Mouse (Mus musculus) embryonic facial prominence, embryonic 14.5 days (tissue): Measurements from ENCODE around the gene Myh2. TPM values are rescaled to one million over a fixed set of nuclear protein-coding genes. Genes with fewer than 3 reads are reported as not detected.

ENCODE experiments used
- ATAC-seq: fragments of 200-750 bp; cut with Nextera tagmentation; 2 replicates; pipeline ENCODE4 v1.8.0; 2017; ENCODE audit warnings: low read depth, moderate number of reproducible peaks, moderate TSS enrichment
- DNase-seq: peaks from one replicate; pipeline ENCODE4 v3.0.0-alpha.2; 2015; ENCODE audit warnings: low spot score
- H3K27ac ChIP-seq: fragments of 300-500 bp; sonication (generic); replicated peaks from 2 replicates; pipeline ENCODE4 v1.5.1; 2014; ENCODE audit warnings: low read depth, mild to moderate bottlenecking, low read length, moderate library complexity
- H3K27me3 ChIP-seq: fragments of 300-500 bp; sonication (generic); replicated peaks from 2 replicates; pipeline ENCODE4 v1.6.1; 2014; ENCODE audit warnings: low read length; ENCODE audit not compliant: control insufficient read depth, insufficient read depth
- H3K36me3 ChIP-seq: fragments of 300-500 bp; sonication (generic); 2 replicates; pipeline ENCODE4 v1.6.1; 2014; ENCODE audit warnings: low read length, mixed read lengths; ENCODE audit not compliant: control insufficient read depth, insufficient read depth
- H3K4me1 ChIP-seq: fragments of 300-500 bp; sonication (generic); 2 replicates; pipeline ENCODE4 v1.6.1; 2014; ENCODE audit warnings: antibody characterized with exemption, low read length; ENCODE audit not compliant: control insufficient read depth, insufficient read depth
- H3K4me2 ChIP-seq: fragments of 300-500 bp; sonication (generic); 2 replicates; pipeline ENCODE4 v1.6.1; 2014; ENCODE audit warnings: low read depth, mild to moderate bottlenecking, low read length, moderate library complexity, mixed read lengths
- H3K4me3 ChIP-seq: fragments of 300-500 bp; sonication (generic); 2 replicates; pipeline ENCODE4 v1.5.1; 2014; ENCODE audit warnings: low read depth, mild to moderate bottlenecking, low read length
- H3K9ac ChIP-seq: fragments of 300-500 bp; sonication (generic); 2 replicates; pipeline ENCODE4 v1.6.1; 2014; ENCODE audit warnings: low read depth, mild to moderate bottlenecking, low read length, moderate library complexity, mixed read lengths
- H3K9me3 ChIP-seq: fragments of 300-500 bp; sonication (generic); 2 replicates; pipeline ENCODE4 v1.6.1; 2016; ENCODE audit warnings: low read length; ENCODE audit not compliant: control insufficient read depth
- WGBS: fragments of 180-500 bp; shearing (Covaris S2); extraction: QIAGEN DNeasy Blood & Tissue Kit; methylation state at CpG from one replicate; pipeline ENCODE4 v1.1.7; 2014; 5-methylcytosine and 5-hydroxymethylcytosine counted together
- polyA plus RNA-seq: library from polyadenylated mRNA; unstranded; fragments of >200 nt; fragmentation: Nextera tagmentation; extraction: Ambion mirVana; gene quantifications from 2 replicates; pipeline ENCODE4 v1.2.1, GENCODE M21; 2014

Gene Myh2
- polyA plus RNA-seq, 1 experiment from 2014 or later = 1.4 TPM

GRCm38 (mm10) chr11:67142047-67142446, 28.8 kb upstream of the Myh2 start:
- no peaks in the 10 kb centered on the region for H3K27me3 ChIP-seq
- H3K36me3 ChIP-seq = no peaks in the 10 kb centered on the region
- H3K4me1 ChIP-seq = no peaks in the 10 kb centered on the region
- H3K4me3 ChIP-seq = no peak overlapping the region
- ATAC-seq = no peak
- H3K4me2 ChIP-seq = no peak overlapping the region
- 33% methylated on average over 4 of the region's 4 CpGs for WGBS
- H3K9ac ChIP-seq = no peak overlapping the region
- DNase-seq = no peak
- no peaks in the 10 kb centered on the region for H3K9me3 ChIP-seq
- no peak overlapping the region for H3K27ac ChIP-seq

GRCm38 (mm10) chr11:67143065-67143464, 27.8 kb upstream of the Myh2 start:
- H3K27me3 ChIP-seq = no peaks in the 10 kb centered on the region
- DNase-seq (no peak), ATAC-seq (no peak)
- H3K27ac ChIP-seq = no peak overlapping the region
- H3K9ac ChIP-seq = no peak overlapping the region
- no peaks in the 10 kb centered on the region for H3K9me3 ChIP-seq
- no peak overlapping the region for H3K4me2 ChIP-seq
- H3K4me3 ChIP-seq = no peak overlapping the region
- no peaks in the 10 kb centered on the region for H3K36me3 ChIP-seq
- no peaks in the 10 kb centered on the region for H3K4me1 ChIP-seq
- WGBS = 76% methylated on average over 5 of the region's 5 CpGs

- ATAC-seq = no peak
- no peaks in the 10 kb centered on the region for H3K4me1 ChIP-seq
- no peak overlapping the region for H3K27ac ChIP-seq
- no peaks in the 10 kb centered on the region for H3K36me3 ChIP-seq
- no peaks in the 10 kb centered on the region for H3K27me3 ChIP-seq
- H3K9ac ChIP-seq = no peak overlapping the region
- no peaks in the 10 kb centered on the region for H3K9me3 ChIP-seq
- H3K4me3 ChIP-seq = no peak overlapping the region
- no peak for DNase-seq
- WGBS = 78% methylated on average over 4 of the region's 4 CpGs
- no peak overlapping the region for H3K4me2 ChIP-seq
Observed at GRCm38 (mm10) chr11:67143863-67144498, 26.8 kb upstream of the Myh2 start.

GRCm38 (mm10) chr11:67144559-67145265, 26.1 kb upstream of the Myh2 start:
- no peak for DNase-seq
- Histone ChIP-seq H3K9ac (no peak overlapping the region), H3K36me3 (no peaks in the 10 kb centered on the region), H3K4me3 (no peak overlapping the region), H3K27ac (no peak overlapping the region), H3K9me3 (no peaks in the 10 kb centered on the region), H3K27me3 (no peaks in the 10 kb centered on the region), H3K4me2 (no peak overlapping the region), H3K4me1 (no peaks in the 10 kb centered on the region)
- no peak for ATAC-seq
- 54% methylated on average over 6 of the region's 6 CpGs for WGBS

GRCm38 (mm10) chr11:67145482-67146408, 25.1 kb upstream of the Myh2 start:
- H3K4me3 ChIP-seq = no peak overlapping the region
- H3K9me3 ChIP-seq = no peaks in the 10 kb centered on the region
- no peaks in the 10 kb centered on the region for H3K27me3 ChIP-seq
- DNase-seq (no peak), ATAC-seq (no peak)
- H3K36me3 ChIP-seq = no peaks in the 10 kb centered on the region
- H3K4me2 ChIP-seq = no peak overlapping the region
- H3K9ac ChIP-seq = no peak overlapping the region
- no peaks in the 10 kb centered on the region for H3K4me1 ChIP-seq
- no peak overlapping the region for H3K27ac ChIP-seq
- WGBS = 77% methylated on average over 5 of the region's 5 CpGs

GRCm38 (mm10) chr11:67146409-67147282, 24.2 kb upstream of the Myh2 start:
- DNase-seq = no peak
- ATAC-seq = no peak
- WGBS = 91% methylated on average over 4 of the region's 4 CpGs
- Histone ChIP-seq H3K9me3 (no peaks in the 10 kb centered on the region), H3K4me1 (no peaks in the 10 kb centered on the region), H3K27me3 (no peaks in the 10 kb centered on the region), H3K4me3 (no peak overlapping the region), H3K4me2 (no peak overlapping the region), H3K27ac (no peak overlapping the region), H3K36me3 (no peaks in the 10 kb centered on the region), H3K9ac (no peak overlapping the region)

GRCm38 (mm10) chr11:67147283-67147921, 23.4 kb upstream of the Myh2 start:
- Histone ChIP-seq H3K9ac (no peak overlapping the region), H3K27me3 (no peaks in the 10 kb centered on the region), H3K4me2 (no peak overlapping the region), H3K4me1 (no peaks in the 10 kb centered on the region), H3K9me3 (no peaks in the 10 kb centered on the region), H3K27ac (no peak overlapping the region), H3K4me3 (no peak overlapping the region), H3K36me3 (no peaks in the 10 kb centered on the region)
- ATAC-seq = no peak
- DNase-seq = no peak
- 93% methylated on average over 12 of the region's 12 CpGs for WGBS
